Mouse (Mus musculus): Measurements from ENCODE around the gene Setd5.

DNA sequence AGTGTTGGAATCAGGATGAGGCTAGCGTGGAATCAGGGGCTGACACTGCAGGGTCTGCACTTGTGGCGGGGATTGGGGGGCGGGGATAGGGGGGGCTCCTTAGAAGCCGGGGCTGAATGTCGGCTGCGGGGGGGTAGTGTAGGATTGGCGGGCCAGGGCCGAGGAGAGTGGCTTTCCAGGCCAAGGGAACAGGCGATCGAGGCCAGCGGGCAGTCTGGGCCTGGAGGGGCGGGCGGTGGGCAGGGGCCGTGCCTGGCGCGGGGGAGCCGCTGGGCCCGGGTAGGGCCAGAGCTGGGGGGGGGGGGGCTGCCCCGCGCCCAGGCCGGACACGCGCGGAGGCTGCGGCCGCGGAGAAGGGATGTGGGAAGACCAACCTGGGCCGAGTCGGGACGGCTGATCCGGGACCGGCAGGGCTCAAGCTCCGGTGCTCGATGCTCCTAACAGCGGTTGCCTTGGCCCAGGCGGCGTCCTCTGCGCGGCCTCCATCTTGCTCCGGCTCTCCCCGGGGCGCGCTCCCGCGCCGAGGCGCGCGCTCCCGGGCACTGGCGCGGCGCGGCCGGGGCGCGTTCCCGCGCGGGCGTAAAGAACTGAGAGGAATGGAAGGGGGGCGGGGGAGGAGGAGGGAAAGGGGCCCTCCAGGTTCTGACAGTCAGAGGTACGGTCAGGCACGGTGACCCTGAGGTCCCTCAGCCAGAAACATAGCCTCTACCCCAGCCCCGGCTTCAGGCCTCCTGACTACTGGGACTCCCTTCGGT, 117.9 kb downstream of the Setd5 start, which contains the start of gene Lhfpl4:
- no peak for TF ChIP-seq GATA1 (IDR thresholded peaks at IDR 0.05; ENCODE audit: borderline replicate concordance, low read length)
- TF ChIP-seq FLI1 (IDR thresholded peaks at IDR 0.05; ENCODE audit: low read length), result no peak
